Mouse (Mus musculus): ENCODE data around the gene Ssxb10.

DNA sequence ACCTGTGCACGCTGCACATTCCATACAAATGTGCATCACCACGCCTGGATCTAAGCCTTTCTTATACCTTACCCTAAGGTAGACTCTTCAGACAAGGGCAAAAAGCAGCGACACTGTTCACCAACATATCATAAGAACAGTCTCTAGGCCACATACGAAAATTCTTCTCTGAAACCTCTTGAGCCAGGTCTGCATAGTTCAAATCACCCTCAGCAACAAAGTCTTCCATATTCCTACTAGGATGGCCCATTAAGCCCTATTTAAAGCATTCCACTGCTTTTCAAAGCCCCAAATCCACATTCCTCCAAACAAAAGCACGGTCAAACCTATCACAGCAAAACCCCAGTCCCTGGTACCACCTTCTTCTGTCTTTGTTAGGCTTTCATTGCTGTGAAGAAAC, 38.6 kb upstream of the Ssxb10 start:
- no peak for TF ChIP-seq CTCF (IDR thresholded peaks at IDR 0.05; ENCODE audit: low read depth)
- no peak for TF ChIP-seq EP300 (IDR thresholded peaks at IDR 0.05; ENCODE audit: low read depth)
